In genomic region chr5:104460456-104460838, GRCm38 (mm10) we compare ENCODE assay signal across 10 mouse cellular contexts. TPM values are rescaled to one million over a fixed set of nuclear protein-coding genes. Genes with fewer than 3 reads are reported as not detected.
DNase-seq lines count a peak whose midpoint lies in the region; ATAC-seq lines count a peak whose summit lies in the region.
"Had no signal": no experiment of that assay in that cellular context is flagged by ENCODE, and none has a peak within 500 bp of the region (broad histone marks: within the 10 kb centered on the region; RNA-seq: fewer than 3 reads in every experiment).

No protein-coding gene starts in this region.

- peak overlapping the region; percentile 94 for H3K27ac ChIP-seq in heart, embryonic 13.5 days (replicated peaks)
- peak overlapping the region; percentile 98; the same call in 1 of the 2 replicates for H3K27ac ChIP-seq in embryonic facial prominence, embryonic 10.5 days (replicated peaks)
- peak overlapping the region; percentile 97 for H3K27ac ChIP-seq in hindbrain, embryonic 13.5 days
- H3K27ac ChIP-seq in midbrain, embryonic 12.5 days (replicated peaks) = peak overlapping the region; percentile 87; the same call in 1 of the 2 replicates

- WGBS in heart, embryonic 13.5 days = 27% methylated on average over 3 of the region's 3 CpGs
- 43% methylated on average over 3 of the region's 3 CpGs for WGBS in embryonic facial prominence, embryonic 10.5 days
- WGBS in hindbrain, embryonic 13.5 days = 37% methylated on average over 3 of the region's 3 CpGs
- WGBS in midbrain, embryonic 12.5 days = 46% methylated on average over 3 of the region's 3 CpGs

- no peak for DNase-seq in heart, adult 8-10 months (ENCODE audit: low spot score)
- DNase-seq in embryonic facial prominence, embryonic 10.5 days (ENCODE audit: low spot score) = no peak
- no peak for DNase-seq in adrenal gland, postnatal 4 days (ENCODE audit: low spot score in 2 of 2)
- no peak for DNase-seq in left cerebral cortex, postnatal 25 days (ENCODE audit: low spot score in 2 of 2)
- DNase-seq: thymus, adult 18-20 months had no signal

- peaks cover 20% of the 10 kb centered on the region for H3K36me3 ChIP-seq in heart, embryonic 13.5 days
- H3K36me3 ChIP-seq in embryonic facial prominence, embryonic 10.5 days (replicated peaks) = peaks cover 44% of the 10 kb centered on the region
- H3K36me3 ChIP-seq in hindbrain, embryonic 13.5 days = peaks cover 19% of the 10 kb centered on the region
- 0 out of 2 replicates have a peak, but pooled peaks cover 11% of the 10 kb centered on the region for H3K36me3 ChIP-seq in midbrain, embryonic 12.5 days

- peak overlapping the region; percentile 91 for H3K4me3 ChIP-seq in heart, embryonic 13.5 days
- H3K4me3 ChIP-seq in embryonic facial prominence, embryonic 10.5 days = peak overlapping the region; percentile 80
- peak overlapping the region; percentile 77 for H3K4me3 ChIP-seq in hindbrain, embryonic 13.5 days
- peak overlapping the region; percentile 76 for H3K4me3 ChIP-seq in midbrain, embryonic 12.5 days

- no peaks in the 10 kb centered on the region for H3K27me3 ChIP-seq in heart, embryonic 13.5 days (replicated peaks)
- H3K27me3 ChIP-seq in embryonic facial prominence, embryonic 10.5 days (replicated peaks; ENCODE audit: low read depth, poor library complexity, severe bottlenecking) = no peaks in the 10 kb centered on the region
- H3K27me3 ChIP-seq in hindbrain, embryonic 13.5 days = no peaks in the 10 kb centered on the region
- H3K27me3 ChIP-seq in midbrain, embryonic 12.5 days = no peaks in the 10 kb centered on the region

- peak overlapping the region; percentile 97 for H3K9ac ChIP-seq in heart, embryonic 13.5 days
- H3K9ac ChIP-seq in hindbrain, embryonic 13.5 days = peak overlapping the region; percentile 98
- peak overlapping the region; percentile 95; the same call in 1 of the 2 replicates for H3K9ac ChIP-seq in midbrain, embryonic 12.5 days (replicated peaks)

- ATAC-seq in heart, embryonic 13.5 days (ENCODE audit: extremely low read depth, insufficient number of reproducible peaks, low FRiP score, low TSS enrichment) = no peak
- no peak for ATAC-seq in hindbrain, embryonic 13.5 days (ENCODE audit: low FRiP score)
- no peak for ATAC-seq in midbrain, embryonic 12.5 days (ENCODE audit: low FRiP score, low read depth)
- no peak for ATAC-seq in monocyte, adult 5-6 weeks (replicated peaks; ENCODE audit: insufficient number of reproducible peaks, low FRiP score, low TSS enrichment, poor library complexity, severe bottlenecking)

- intact Hi-C loops in left cerebral cortex, postnatal 25 days (cut with DNase I) = no loop called here

- H3K9me3 ChIP-seq in heart, embryonic 13.5 days = no peaks in the 10 kb centered on the region
- peaks cover 13% of the 10 kb centered on the region; the same call in 1 of the 2 replicates for H3K9me3 ChIP-seq in embryonic facial prominence, embryonic 10.5 days
- H3K9me3 ChIP-seq in hindbrain, embryonic 13.5 days = no peaks in the 10 kb centered on the region
- H3K9me3 ChIP-seq in midbrain, embryonic 12.5 days = no peaks in the 10 kb centered on the region

- peaks cover 31% of the 10 kb centered on the region for H3K4me1 ChIP-seq in heart, embryonic 13.5 days
- H3K4me1 ChIP-seq in embryonic facial prominence, embryonic 10.5 days = peaks cover 25% of the 10 kb centered on the region
- peaks cover 27% of the 10 kb centered on the region for H3K4me1 ChIP-seq in hindbrain, embryonic 13.5 days (replicated peaks)
- peaks cover 15% of the 10 kb centered on the region for H3K4me1 ChIP-seq in midbrain, embryonic 12.5 days

- peak overlapping the region; percentile 83 for H3K4me2 ChIP-seq in heart, embryonic 13.5 days
- H3K4me2 ChIP-seq in hindbrain, embryonic 13.5 days = peak overlapping the region; percentile 73
- peak overlapping the region; percentile 76 for H3K4me2 ChIP-seq in midbrain, embryonic 12.5 days (replicated peaks)

RNA-seq across cellular contexts. Expression of gene Pkd2, which starts 1.2 kb away (rescaled TPM):
- polyA plus RNA-seq in heart, embryonic 13.5 days (2015; fragmentation: Nextera tagmentation; extraction: Ambion mirVana) = 7.2 and 7.9 TPM in 2 replicates
- total RNA-seq in heart, adult 8-10 months (2022) = 10 to 100 TPM; 17.0 to 18.9 (median 18.2) TPM
- 10.3 and 10.5 TPM in 2 replicates for polyA plus RNA-seq in embryonic facial prominence, embryonic 10.5 days (2016; fragmentation: Nextera tagmentation; extraction: Ambion mirVana)
- polyA plus RNA-seq in hindbrain, embryonic 13.5 days (2015; fragmentation: Nextera tagmentation; extraction: Ambion mirVana) = 8.9 and 9.1 TPM in 2 replicates
- polyA plus RNA-seq in midbrain, embryonic 12.5 days (2016; fragmentation: Nextera tagmentation; extraction: Ambion mirVana) = 14.1 and 14.3 TPM in 2 replicates
- 10 to 100 TPM; 52.6 to 59.5 TPM for total RNA-seq in adrenal gland, postnatal 4 days (2021)
- total RNA-seq in left cerebral cortex, postnatal 25 days (2021) = 10 to 100 TPM; 22.4 to 24.8 TPM
- total RNA-seq in monocyte, adult 5-6 weeks (2017) = 2.5 to 5.6 TPM (median 4.1 TPM) in 3 replicates
- total RNA-seq: MEL had no signal

RNA-seq across cellular contexts. Expression of gene Spp1, which starts 25.5 kb away (rescaled TPM):
- 6.0 and 12.9 TPM in 2 replicates for polyA plus RNA-seq in heart, embryonic 13.5 days (2015; fragmentation: Nextera tagmentation; extraction: Ambion mirVana)
- under 1 TPM in 3 of 4 experiments, not detected in 1; 0.30 to 0.80 (median 0.37) TPM for total RNA-seq in heart, adult 8-10 months (2022)
- polyA plus RNA-seq in embryonic facial prominence, embryonic 10.5 days (2016; fragmentation: Nextera tagmentation; extraction: Ambion mirVana) = 6.0 and 6.5 TPM in 2 replicates
- polyA plus RNA-seq in hindbrain, embryonic 13.5 days (2015; fragmentation: Nextera tagmentation; extraction: Ambion mirVana) = 9.2 and 12.6 TPM in 2 replicates
- 6.9 and 9.3 TPM in 2 replicates for polyA plus RNA-seq in midbrain, embryonic 12.5 days (2016; fragmentation: Nextera tagmentation; extraction: Ambion mirVana)
- 10 to 100 TPM in 1 of 2 experiments, 1 to 10 TPM in 1; 5.8 to 55.5 TPM for total RNA-seq in adrenal gland, postnatal 4 days (2021)
- 10 to 100 TPM in 1 of 2 experiments, 1 to 10 TPM in 1; 9.5 to 10.7 TPM for total RNA-seq in left cerebral cortex, postnatal 25 days (2021)
- total RNA-seq in monocyte, adult 5-6 weeks (2017) = 1.5 to 1.9 TPM (median 1.9 TPM) in 3 replicates

RNA-seq across cellular contexts. Expression of gene BC005561, which starts 47.7 kb away (rescaled TPM):
- polyA plus RNA-seq in heart, embryonic 13.5 days (2015; fragmentation: Nextera tagmentation; extraction: Ambion mirVana) = 6.5 and 6.6 TPM in 2 replicates
- total RNA-seq in heart, adult 8-10 months (2022) = 1 to 10 TPM; 3.5 to 4.7 (median 3.7) TPM
- 12.9 and 13.3 TPM in 2 replicates for polyA plus RNA-seq in embryonic facial prominence, embryonic 10.5 days (2016; fragmentation: Nextera tagmentation; extraction: Ambion mirVana)
- polyA plus RNA-seq in hindbrain, embryonic 13.5 days (2015; fragmentation: Nextera tagmentation; extraction: Ambion mirVana) = 14.6 and 14.7 TPM in 2 replicates
- polyA plus RNA-seq in midbrain, embryonic 12.5 days (2016; fragmentation: Nextera tagmentation; extraction: Ambion mirVana) = 18.2 and 18.3 TPM in 2 replicates
- total RNA-seq in adrenal gland, postnatal 4 days (2021) = 10 to 100 TPM; 12.8 to 15.6 TPM
- 10 to 100 TPM; 13.8 to 15.3 TPM for total RNA-seq in left cerebral cortex, postnatal 25 days (2021)
- total RNA-seq in monocyte, adult 5-6 weeks (2017) = 10.3 to 19.3 TPM (median 11.0 TPM) in 3 replicates
